Mouse (Mus musculus) activated CD4-positive, CD25-positive, alpha-beta regulatory T cell (primary cell): ENCODE results near the gene Tcf15. TPM values are rescaled to one million over a fixed set of nuclear protein-coding genes. Genes with fewer than 3 reads are reported as not detected.

Experiments
- polyA plus RNA-seq, 2 experiments: library from polyadenylated mRNA; unstranded; fragments of 100-300 nt; shearing (Covaris generic); gene quantifications; one replicate each; pipeline ENCODE4 v1.2.1; 2017

Tcf15 gene
- polyA plus RNA-seq: under 1 TPM in 1 of 2 experiments, not detected in 1; 0.17 TPM

DNA sequence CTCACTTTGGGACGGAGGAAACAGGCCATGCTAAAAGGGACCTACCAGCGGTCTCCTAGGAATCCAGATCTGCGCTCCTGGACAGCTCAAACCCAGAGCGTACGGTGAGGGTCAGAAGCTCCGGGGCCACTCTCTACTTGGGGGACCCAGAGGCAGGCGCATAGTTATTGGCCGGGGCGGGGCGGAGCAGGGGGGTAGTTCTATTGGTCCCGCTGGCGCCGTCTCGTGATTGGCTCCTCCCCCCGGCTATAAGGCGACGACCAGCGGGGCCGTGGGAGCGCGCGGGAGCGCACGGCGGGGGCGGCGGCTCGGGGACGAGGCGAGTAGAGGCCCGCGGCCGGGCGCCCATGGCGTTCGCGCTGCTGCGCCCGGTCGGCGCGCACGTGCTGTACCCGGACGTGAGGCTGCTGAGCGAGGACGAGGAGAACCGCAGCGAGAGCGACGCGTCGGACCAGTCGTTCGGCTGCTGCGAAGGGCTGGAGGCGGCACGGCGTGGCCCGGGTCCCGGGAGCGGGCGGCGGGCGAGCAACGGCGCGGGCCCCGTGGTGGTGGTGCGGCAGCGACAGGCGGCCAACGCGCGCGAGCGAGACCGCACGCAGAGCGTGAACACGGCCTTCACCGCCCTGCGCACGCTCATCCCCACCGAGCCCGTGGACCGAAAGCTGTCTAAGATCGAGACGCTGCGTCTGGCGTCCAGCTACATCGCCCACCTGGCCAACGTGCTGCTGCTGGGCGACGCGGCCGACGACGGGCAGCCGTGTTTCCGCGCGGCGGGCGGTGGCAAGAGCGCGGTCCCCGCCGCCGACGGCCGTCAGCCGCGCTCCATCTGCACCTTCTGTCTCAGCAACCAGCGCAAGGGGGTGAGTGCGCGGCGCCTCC, at the start of gene Tcf15:
Tcf15 (plus strand) TSS at position 283 of the 879 bp plus-strand sequence.

GRCm38 (mm10) chr2:152105318-152106224, 37.8 kb upstream of the Tcf15 start, which contains the start of gene Srxn1:
Gene Srxn1, plus strand, starts transcription at chr2:152105516.

Other genes starting within 250 kb of the Tcf15 start
- under 1 TPM; 0.07 to 0.11 TPM for gene Angpt4, start 232.4 kb upstream of the Tcf15 start, polyA plus RNA-seq
- 10 to 100 TPM; 13.9 to 35.6 TPM for gene Fam110a, start 163.3 kb upstream of the Tcf15 start, polyA plus RNA-seq
- 10 to 100 TPM in 1 of 2 experiments, 1 to 10 TPM in 1; 7.6 to 12.5 TPM for gene Slc52a3, start 147.1 kb upstream of the Tcf15 start, polyA plus RNA-seq
- gene Scrt2, start 62.0 kb upstream of the Tcf15 start, polyA plus RNA-seq: not detected
- 1 to 10 TPM; 1.0 to 4.3 TPM for gene Srxn1, start 38.0 kb upstream of the Tcf15 start, polyA plus RNA-seq
- 10 to 100 TPM; 41.7 to 54.9 TPM for gene Csnk2a1, start 83.3 kb downstream of the Tcf15 start, polyA plus RNA-seq
- gene Tbc1d20, start 150.3 kb downstream of the Tcf15 start, polyA plus RNA-seq: 10 to 100 TPM; 43.8 to 62.6 TPM
- gene Rbck1, start 189.1 kb downstream of the Tcf15 start, polyA plus RNA-seq: 100 to 1,000 TPM; 263 to 272 TPM
- 1 to 10 TPM; 7.0 TPM for gene Trib3, start 200.5 kb downstream of the Tcf15 start, polyA plus RNA-seq
- not detected for gene Nrsn2, start 233.1 kb downstream of the Tcf15 start, polyA plus RNA-seq